Mouse (Mus musculus) limb, embryonic 12.5 days (tissue): ENCODE measurements around the gene Retreg1. TPM values are rescaled to one million over a fixed set of nuclear protein-coding genes. Genes with fewer than 3 reads are reported as not detected.

ENCODE experiments used
- ATAC-seq: fragments of 200-750 bp; cut with Nextera tagmentation; 2 replicates; pipeline ENCODE4 v1.8.0; 2017; ENCODE audit warnings: low read depth, moderate TSS enrichment; ENCODE audit not compliant: insufficient number of reproducible peaks, insufficient read depth, low FRiP score, low TSS enrichment
- H3K27ac ChIP-seq: fragments of 300-500 bp; sonication (generic); 2 replicates; pipeline ENCODE4 v1.5.1; 2016; ENCODE audit warnings: mild to moderate bottlenecking, moderate library complexity
- H3K27me3 ChIP-seq: fragments of 300-500 bp; sonication (generic); 2 replicates; pipeline ENCODE4 v1.6.1; 2016; ENCODE audit warnings: mild to moderate bottlenecking, moderate library complexity
- H3K36me3 ChIP-seq: fragments of 300-500 bp; sonication (generic); 2 replicates; pipeline ENCODE4 v1.6.1; 2016; ENCODE audit warnings: mild to moderate bottlenecking, moderate library complexity
- H3K4me1 ChIP-seq: fragments of 300-500 bp; sonication (generic); replicated peaks from 2 replicates; pipeline ENCODE4 v1.6.1; 2016
- H3K4me2 ChIP-seq: fragments of 300-500 bp; sonication (generic); 2 replicates; pipeline ENCODE4 v1.6.1; 2016; ENCODE audit warnings: mild to moderate bottlenecking, moderate library complexity
- H3K4me3 ChIP-seq: fragments of 300-500 bp; sonication (generic); replicated peaks from 2 replicates; pipeline ENCODE4 v1.5.1; 2016; ENCODE audit warnings: mild to moderate bottlenecking
- H3K9ac ChIP-seq: fragments of 300-500 bp; sonication (generic); replicated peaks from 2 replicates; pipeline ENCODE4 v1.6.1; 2016; ENCODE audit warnings: mild to moderate bottlenecking, moderate library complexity
- H3K9me3 ChIP-seq: fragments of 300-500 bp; sonication (generic); 2 replicates; pipeline ENCODE4 v1.6.1; 2016; ENCODE audit warnings: mild to moderate bottlenecking, moderate library complexity
- WGBS: fragments of 180-500 bp; shearing (Covaris S2); methylation state at CpG from one replicate; pipeline ENCODE4 v1.1.7; 2016; 5-methylcytosine and 5-hydroxymethylcytosine counted together
- polyA plus RNA-seq: library from polyadenylated mRNA; unstranded; fragments of >200 nt; fragmentation: Nextera tagmentation; extraction: Ambion mirVana; gene quantifications from 2 replicates; pipeline ENCODE4 v1.2.1, GENCODE M21; 2016

Gene Retreg1
- polyA plus RNA-seq, 1 experiment from 2014 or later = 3.4 TPM

- WGBS = 94% methylated on average over 6 of the region's 6 CpGs
- Histone ChIP-seq H3K9ac (no peak overlapping the region), H3K9me3 (no peaks in the 10 kb centered on the region), H3K27ac (no peak overlapping the region), H3K27me3 (no peaks in the 10 kb centered on the region), H3K4me3 (no peak overlapping the region), H3K4me1 (no peaks in the 10 kb centered on the region), H3K4me2 (no peak overlapping the region), H3K36me3 (no peaks in the 10 kb centered on the region)
- no peak for ATAC-seq
These were observed 77.9 kb downstream of the Retreg1 start for GRCm38 (mm10) chr15:25920886-25921285.

GRCm38 (mm10) chr15:25922007-25922406, 79.0 kb downstream of the Retreg1 start:
- H3K4me3 ChIP-seq = no peak overlapping the region
- H3K27ac ChIP-seq = no peak overlapping the region
- no peak overlapping the region for H3K4me2 ChIP-seq
- 76% methylated on average over 2 of the region's 2 CpGs for WGBS
- no peak for ATAC-seq
- no peaks in the 10 kb centered on the region for H3K4me1 ChIP-seq
- H3K36me3 ChIP-seq = no peaks in the 10 kb centered on the region
- H3K27me3 ChIP-seq = no peaks in the 10 kb centered on the region
- H3K9ac ChIP-seq = no peak overlapping the region
- no peaks in the 10 kb centered on the region for H3K9me3 ChIP-seq

- ATAC-seq = no peak
- Histone ChIP-seq H3K9me3 (no peaks in the 10 kb centered on the region), H3K4me3 (no peak overlapping the region), H3K27ac (no peak overlapping the region), H3K36me3 (no peaks in the 10 kb centered on the region), H3K9ac (no peak overlapping the region), H3K4me1 (no peaks in the 10 kb centered on the region), H3K27me3 (no peaks in the 10 kb centered on the region), H3K4me2 (no peak overlapping the region)
- WGBS = 88% methylated on average over 8 of the region's 8 CpGs
These were observed 80.9 kb downstream of the Retreg1 start for GRCm38 (mm10) chr15:25923916-25924315.

DNA sequence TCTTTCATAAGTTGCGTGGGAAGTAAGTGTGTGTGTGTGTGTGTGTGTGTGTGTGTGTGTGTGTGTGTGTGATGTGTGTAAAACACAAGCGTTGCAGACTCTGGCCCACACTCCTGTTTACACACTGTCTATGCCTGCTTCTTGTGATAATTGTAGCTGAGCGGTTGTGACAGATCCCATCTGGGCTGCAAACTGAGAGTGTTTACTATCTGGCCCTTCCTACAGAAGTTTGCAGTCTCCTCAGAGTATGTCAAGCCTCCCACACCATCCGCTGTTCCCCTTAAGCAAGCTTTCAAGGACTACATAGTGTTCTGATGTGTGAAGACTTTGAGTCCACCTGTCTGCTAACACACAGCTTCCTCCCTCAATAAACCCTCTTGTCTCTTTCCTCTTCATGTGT, 83.2 kb downstream of the Retreg1 start:
- 85% methylated on average over 4 of the region's 4 CpGs for WGBS
- H3K4me2 ChIP-seq = no peak overlapping the region
- no peak overlapping the region for H3K9ac ChIP-seq
- no peak overlapping the region for H3K27ac ChIP-seq
- H3K4me1 ChIP-seq = 0 out of 2 replicates have a peak, but pooled peaks cover 4% of the 10 kb centered on the region
- H3K9me3 ChIP-seq = no peaks in the 10 kb centered on the region
- no peak overlapping the region for H3K4me3 ChIP-seq
- no peaks in the 10 kb centered on the region for H3K27me3 ChIP-seq
- no peak for ATAC-seq
- H3K36me3 ChIP-seq = no peaks in the 10 kb centered on the region

DNA sequence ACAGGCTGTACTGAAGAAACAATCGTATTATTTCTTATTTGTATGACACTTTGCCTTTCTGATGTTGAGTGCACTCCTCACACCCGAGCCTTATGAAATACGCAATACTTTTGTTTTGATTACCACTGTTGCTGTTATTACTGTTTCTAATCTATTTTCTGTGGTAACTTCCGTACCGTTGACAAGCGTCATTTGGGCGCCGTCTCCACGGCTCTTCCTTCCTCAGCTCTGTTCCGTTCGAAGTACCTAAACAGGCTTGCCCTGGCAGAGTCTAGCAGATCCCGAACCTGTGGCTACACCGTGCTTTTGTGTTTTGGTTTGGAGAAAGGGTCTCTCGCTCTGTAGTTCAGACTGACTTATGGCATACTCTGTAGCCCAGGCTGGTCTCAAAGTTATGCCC, 84.1 kb downstream of the Retreg1 start:
- no peak overlapping the region for H3K4me2 ChIP-seq
- no peak for ATAC-seq
- no peaks in the 10 kb centered on the region for H3K27me3 ChIP-seq
- H3K4me1 ChIP-seq = 0 out of 2 replicates have a peak, but pooled peaks cover 4% of the 10 kb centered on the region
- no peaks in the 10 kb centered on the region for H3K36me3 ChIP-seq
- H3K9ac ChIP-seq = no peak overlapping the region
- 93% methylated on average over 14 of the region's 14 CpGs for WGBS
- no peak overlapping the region for H3K4me3 ChIP-seq
- no peak overlapping the region for H3K27ac ChIP-seq
- H3K9me3 ChIP-seq = no peaks in the 10 kb centered on the region

DNA sequence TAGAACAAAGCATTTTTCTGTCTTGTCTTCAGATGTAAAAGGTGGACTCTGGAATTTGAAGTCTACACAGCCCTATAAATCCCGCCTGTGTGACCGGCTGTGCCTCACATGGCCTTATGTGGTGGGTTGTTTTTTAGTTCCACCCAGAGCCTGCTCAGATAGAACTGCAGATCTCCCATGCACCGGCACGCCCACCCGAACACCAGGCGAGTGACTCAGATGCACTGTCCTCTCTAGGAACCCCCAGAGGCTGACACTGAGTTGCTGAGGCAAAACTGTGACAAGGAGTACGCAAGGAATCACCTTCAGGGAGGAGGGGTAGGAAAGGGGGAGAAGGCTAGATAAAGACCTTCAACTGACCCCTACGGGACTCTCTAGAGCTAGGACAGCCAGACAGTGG, 85.0 kb downstream of the Retreg1 start:
- Histone ChIP-seq H3K4me2 (no peak overlapping the region), H3K4me3 (no peak overlapping the region), H3K27ac (no peak overlapping the region), H3K9me3 (no peaks in the 10 kb centered on the region), H3K36me3 (no peaks in the 10 kb centered on the region), H3K9ac (no peak overlapping the region), H3K27me3 (no peaks in the 10 kb centered on the region), H3K4me1 (peaks cover 5% of the 10 kb centered on the region; the same call in 1 of the 2 replicates)
- 87% methylated on average over 8 of the region's 8 CpGs for WGBS
- no peak for ATAC-seq

DNA sequence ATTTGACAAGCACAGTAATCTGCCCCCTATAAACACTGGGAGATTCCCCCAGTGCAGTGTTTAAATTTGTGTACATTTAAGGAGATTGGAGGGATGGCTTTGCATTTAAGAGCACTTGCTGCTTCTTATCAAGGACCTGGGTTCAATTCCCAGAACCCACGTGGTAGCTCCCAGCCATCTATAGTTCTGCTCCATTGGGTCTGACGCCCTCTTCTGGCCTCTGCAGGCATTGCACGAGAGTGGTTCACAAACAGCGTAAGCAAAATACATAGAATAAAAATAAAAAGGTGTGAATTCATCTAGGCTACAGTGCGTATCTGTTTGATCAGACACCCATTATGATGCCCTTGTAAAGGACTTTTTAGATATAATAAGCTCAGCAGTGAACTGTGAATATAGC, 85.9 kb downstream of the Retreg1 start:
- Histone ChIP-seq H3K4me2 (no peak overlapping the region), H3K27me3 (no peaks in the 10 kb centered on the region), H3K9me3 (no peaks in the 10 kb centered on the region), H3K9ac (no peak overlapping the region), H3K27ac (no peak overlapping the region), H3K4me1 (peaks cover 14% of the 10 kb centered on the region; the same call in 1 of the 2 replicates), H3K4me3 (no peak overlapping the region), H3K36me3 (no peaks in the 10 kb centered on the region)
- 72% methylated on average over 5 of the region's 5 CpGs for WGBS
- no peak for ATAC-seq

- Histone ChIP-seq H3K4me2 (no peak overlapping the region), H3K36me3 (no peaks in the 10 kb centered on the region), H3K27me3 (no peaks in the 10 kb centered on the region), H3K9me3 (no peaks in the 10 kb centered on the region), H3K4me1 (peaks cover 14% of the 10 kb centered on the region; the same call in 1 of the 2 replicates), H3K4me3 (no peak overlapping the region), H3K9ac (no peak overlapping the region), H3K27ac (no peak overlapping the region)
- WGBS = 36% methylated on average over 11 of the region's 11 CpGs
- no peak for ATAC-seq
These were observed 86.5 kb downstream of the Retreg1 start for GRCm38 (mm10) chr15:25929518-25929917.

- Histone ChIP-seq H3K27me3 (no peaks in the 10 kb centered on the region), H3K4me3 (no peak overlapping the region), H3K9ac (no peak overlapping the region), H3K9me3 (no peaks in the 10 kb centered on the region), H3K4me1 (peaks cover 14% of the 10 kb centered on the region; the same call in 1 of the 2 replicates), H3K36me3 (no peaks in the 10 kb centered on the region), H3K27ac (no peak overlapping the region), H3K4me2 (no peak overlapping the region)
- ATAC-seq = no peak
- 88% methylated on average over 10 of the region's 10 CpGs for WGBS
These were observed 87.0 kb downstream of the Retreg1 start for GRCm38 (mm10) chr15:25929936-25930335.

DNA sequence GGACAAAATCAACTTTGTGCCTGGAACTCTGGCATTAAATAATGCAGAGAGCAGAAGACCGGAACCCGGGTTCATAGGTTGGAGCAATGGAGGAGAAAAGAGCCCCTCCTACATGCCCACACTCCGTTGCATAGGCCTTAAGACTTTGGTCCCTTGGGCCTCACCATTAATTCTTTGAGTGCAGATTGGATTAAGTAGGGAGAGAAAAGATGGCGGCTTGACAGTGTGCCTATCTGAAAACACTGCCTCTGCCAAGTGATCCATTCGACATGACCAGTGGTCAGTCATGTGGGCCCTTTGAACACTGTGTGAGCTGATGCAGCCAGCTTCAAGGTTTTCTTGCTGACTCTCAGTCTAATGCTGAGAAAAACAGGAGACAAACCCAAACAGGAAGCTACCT, 87.7 kb downstream of the Retreg1 start:
- Histone ChIP-seq H3K4me3 (no peak overlapping the region), H3K4me2 (no peak overlapping the region), H3K27me3 (no peaks in the 10 kb centered on the region), H3K4me1 (peaks cover 14% of the 10 kb centered on the region; the same call in 1 of the 2 replicates), H3K36me3 (no peaks in the 10 kb centered on the region), H3K9ac (no peak overlapping the region), H3K9me3 (no peaks in the 10 kb centered on the region), H3K27ac (no peak overlapping the region)
- no peak for ATAC-seq
- 95% methylated on average over 5 of the region's 5 CpGs for WGBS

DNA sequence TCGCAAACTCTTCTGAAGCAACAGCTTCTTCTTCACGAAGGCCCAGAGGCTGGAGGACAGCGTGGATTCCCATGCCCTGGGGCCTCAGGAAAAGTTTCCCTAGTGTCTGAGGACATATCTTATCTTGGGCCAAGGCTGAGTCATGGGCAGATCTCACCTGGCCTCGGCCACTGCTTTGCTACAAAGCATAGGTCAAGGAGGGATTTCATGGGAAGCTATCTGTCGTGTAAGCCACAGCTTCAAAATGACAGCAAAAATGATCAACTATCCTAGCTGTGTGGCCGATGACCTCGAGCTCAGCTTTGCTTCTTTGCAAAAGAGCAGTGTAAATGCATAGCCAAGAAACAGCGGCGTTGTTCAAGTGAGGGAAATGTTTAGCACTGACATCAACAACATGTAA, 89.5 kb downstream of the Retreg1 start:
- H3K36me3 ChIP-seq = no peaks in the 10 kb centered on the region
- peaks cover 14% of the 10 kb centered on the region; the same call in 1 of the 2 replicates for H3K4me1 ChIP-seq
- no peak overlapping the region for H3K4me2 ChIP-seq
- H3K27ac ChIP-seq = no peak overlapping the region
- H3K27me3 ChIP-seq = no peaks in the 10 kb centered on the region
- no peak overlapping the region for H3K9ac ChIP-seq
- no peak for ATAC-seq
- WGBS = 92% methylated on average over 9 of the region's 9 CpGs
- H3K9me3 ChIP-seq = no peaks in the 10 kb centered on the region
- no peak overlapping the region for H3K4me3 ChIP-seq

DNA sequence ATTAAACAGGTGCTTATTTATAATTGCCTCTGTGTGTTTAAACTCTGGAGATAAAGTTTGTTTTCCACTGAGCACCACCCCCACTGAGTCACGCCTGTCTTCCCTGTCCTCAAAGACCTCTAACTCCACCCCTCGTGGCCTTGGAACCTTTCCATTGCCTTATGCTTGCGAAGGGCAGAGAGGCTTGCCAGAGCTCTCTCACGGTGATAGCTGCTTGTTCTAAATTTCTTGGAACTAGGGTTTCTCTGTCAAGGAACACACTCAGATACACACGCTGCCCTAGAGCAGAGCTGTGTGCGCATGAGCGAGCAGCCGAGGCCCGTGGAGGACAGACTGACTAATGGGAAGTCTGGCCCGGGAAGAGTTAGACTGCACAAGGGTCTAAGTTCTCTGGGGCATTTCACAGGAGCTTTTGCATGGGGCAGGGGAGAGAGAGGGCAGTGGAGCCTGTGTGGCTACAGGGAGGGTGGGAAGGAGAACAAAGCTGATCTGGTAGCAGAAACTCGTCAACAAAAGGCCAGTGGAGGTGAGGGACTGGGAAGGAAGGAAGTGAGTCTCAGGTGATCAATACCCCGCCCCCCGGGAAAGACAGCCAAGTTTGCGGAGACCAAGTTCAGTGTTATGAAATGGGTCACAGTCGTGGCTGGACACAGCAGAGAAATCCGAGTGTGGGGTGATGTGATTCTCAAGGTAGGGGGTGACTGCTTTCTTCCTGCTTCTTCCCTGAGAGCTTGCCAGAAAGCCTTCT, 90.1 kb downstream of the Retreg1 start:
- Histone ChIP-seq H3K9ac (no peak overlapping the region), H3K9me3 (no peaks in the 10 kb centered on the region), H3K4me1 (peaks cover 14% of the 10 kb centered on the region; the same call in 1 of the 2 replicates), H3K4me3 (no peak overlapping the region), H3K4me2 (no peak overlapping the region), H3K27ac (no peak overlapping the region), H3K27me3 (no peaks in the 10 kb centered on the region), H3K36me3 (no peaks in the 10 kb centered on the region)
- WGBS = 67% methylated on average over 16 of the region's 16 CpGs
- ATAC-seq = no peak
